Mouse (Mus musculus) small intestine, adult 2 months (tissue): ENCODE results near the gene Slc30a5.

ENCODE experiments used
- CTCF ChIP-seq: fragments of 200-500 bp; IDR thresholded peaks from 2 replicates; pipeline ENCODE4 v1.5.1; 2012; ENCODE audit warnings: low read depth, mild to moderate bottlenecking, control low read depth, inconsistent platforms, low read length, moderate library complexity, mixed read lengths; ENCODE audit not compliant: insufficient replicate concordance, insufficient read length; ENCODE audit errors: extremely low read depth
- POLR2A ChIP-seq: fragments of 200-500 bp; IDR thresholded peaks from 2 replicates; pipeline ENCODE4 v1.6.1; 2012; ENCODE audit warnings: low read depth, mild to moderate bottlenecking, control low read depth, inconsistent platforms, low read length, moderate library complexity

DNA sequence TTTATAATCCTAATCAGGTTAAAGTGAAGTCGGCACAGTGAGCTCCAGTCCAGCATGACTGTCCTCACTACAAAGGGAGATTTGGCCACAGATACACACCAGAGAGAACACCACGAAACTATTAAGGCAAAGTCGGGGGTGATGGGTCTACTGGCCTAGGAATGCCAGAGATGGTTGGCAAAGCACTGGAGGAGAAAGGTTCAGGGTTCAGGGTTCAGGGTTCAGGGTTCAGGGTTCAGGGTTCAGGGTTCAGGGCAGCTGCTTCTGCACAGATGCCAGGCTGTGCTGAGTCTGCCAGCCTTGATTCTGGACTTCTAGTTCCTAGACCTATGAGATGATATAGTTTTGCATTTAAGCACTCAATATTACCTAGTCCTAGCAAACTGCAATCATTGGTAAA is 46.6 kb upstream of the Slc30a5 start:
- no peak for TF ChIP-seq CTCF
- no peak for TF ChIP-seq POLR2A
